Mouse (Mus musculus) urinary bladder, postnatal 36 days (tissue): Measurements from ENCODE around the gene Mmel1.

Experiments
- DNase-seq, 2 experiments: peaks; one replicate each; pipeline ENCODE4 v3.0.0; 2022; ENCODE audit warnings: low spot score in 2 of 2, mixed read lengths in 1 of 2

Mmel1 gene

GRCm38 (mm10) chr4:154869440-154869839 is at the start of gene Mmel1:
Gene Mmel1 (plus strand): TSS chr4:154869585.
- no peak for DNase-seq

DNA sequence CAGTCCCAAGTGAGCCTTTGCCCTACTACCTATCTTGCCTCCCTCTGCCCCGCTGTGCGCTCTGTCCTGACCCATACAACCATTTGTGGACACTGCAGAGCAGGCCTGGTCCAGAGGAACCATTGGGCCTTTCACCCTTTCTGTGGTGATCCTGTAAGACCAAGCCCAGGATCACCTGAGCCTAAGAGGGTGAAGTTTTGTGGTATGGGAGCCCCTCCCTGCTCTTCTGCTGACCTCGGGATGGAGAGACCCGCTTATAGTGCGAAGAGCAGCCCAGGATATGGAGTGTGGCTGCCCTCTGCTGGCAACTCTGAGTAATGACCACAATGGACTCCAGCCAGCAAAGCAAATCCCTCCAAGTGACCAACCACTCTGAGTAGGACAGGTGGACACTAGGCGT is 43.7 kb upstream of the Mmel1 start:
- peak; percentile 22 to 40 for DNase-seq

DNA sequence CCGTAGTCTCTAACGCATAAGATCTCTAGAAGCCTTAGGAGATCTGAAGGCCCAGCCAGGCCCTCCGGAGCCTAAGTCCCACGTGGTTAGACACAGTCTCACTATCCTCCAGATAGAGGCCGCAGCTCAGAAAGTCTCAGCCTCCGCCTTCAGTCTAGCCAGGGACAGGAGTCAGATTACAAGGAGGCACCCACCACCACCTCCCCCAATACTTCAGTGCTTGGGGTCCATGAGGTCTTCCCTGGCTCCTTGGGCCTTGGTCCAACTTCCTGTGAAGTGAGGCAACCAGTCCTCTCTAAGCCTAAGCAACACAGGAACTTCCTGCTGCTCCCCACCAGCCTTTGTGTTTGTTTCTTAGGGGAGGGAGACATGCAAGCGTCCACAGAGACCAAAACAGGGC is 43.2 kb upstream of the Mmel1 start:
- no peak for DNase-seq

DNA sequence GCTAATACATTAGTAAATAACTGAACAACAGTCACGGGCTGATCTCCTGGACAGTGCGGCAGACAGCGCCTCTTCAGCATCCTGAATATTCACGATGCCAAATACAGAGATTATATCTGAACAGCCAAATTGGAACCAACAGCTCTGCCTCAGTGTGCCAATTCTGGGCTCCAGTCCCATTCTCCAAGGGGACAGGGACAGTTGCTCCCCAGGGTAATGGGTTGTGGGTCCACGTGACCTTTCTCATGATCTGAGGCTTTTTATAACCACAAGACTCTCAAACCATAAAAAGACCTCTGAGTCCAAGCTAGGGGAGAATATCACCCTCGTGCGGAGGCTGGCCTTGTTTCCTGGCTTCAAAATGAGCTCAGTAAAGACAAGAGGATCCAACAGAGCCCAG is 42.2 kb upstream of the Mmel1 start:
- no peak for DNase-seq

- DNase-seq = no peak
Measured at GRCm38 (mm10) chr4:154827861-154828610, 41.3 kb upstream of the Mmel1 start.

DNA sequence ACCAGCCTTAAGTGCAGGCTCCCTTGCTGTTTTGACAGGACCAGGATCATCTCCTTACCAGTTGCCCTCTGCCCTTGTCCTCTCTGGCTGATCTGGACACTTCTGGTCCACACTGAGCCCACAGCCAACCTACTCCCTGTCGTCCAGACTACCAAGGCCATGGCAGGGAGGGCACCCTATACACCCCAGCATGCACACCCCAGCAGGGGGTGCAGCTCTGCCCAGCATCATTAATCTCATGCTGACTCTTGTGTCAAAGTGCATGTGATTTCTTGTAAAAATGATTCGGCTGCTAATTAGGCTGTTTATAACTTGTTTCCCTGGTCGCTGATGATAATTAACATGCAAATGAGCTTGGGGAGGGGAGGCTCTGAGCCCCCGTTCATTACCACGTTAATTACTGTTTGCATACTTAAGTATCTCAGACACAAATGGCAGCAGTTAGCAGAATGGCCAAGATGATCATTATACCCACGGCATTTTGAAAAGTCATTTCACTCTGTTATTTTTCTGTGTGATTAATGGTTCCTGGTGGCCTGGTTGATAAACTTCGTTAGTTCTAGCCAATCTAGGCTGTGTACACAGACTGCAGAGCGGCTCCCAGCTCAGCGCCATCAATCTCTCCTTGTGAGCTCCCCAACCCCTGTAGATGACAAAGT is 37.3 kb upstream of the Mmel1 start:
- DNase-seq = no peak

GRCm38 (mm10) chr4:154836183-154836915 is 33.0 kb upstream of the Mmel1 start:
- DNase-seq = no peak

GRCm38 (mm10) chr4:154837170-154837569 is 32.2 kb upstream of the Mmel1 start, which contains the start of gene Ttc34:
Gene Ttc34 (plus strand): TSS chr4:154837459.
- peak; percentile 66 to 73 for DNase-seq

- no peak for DNase-seq
Measured at GRCm38 (mm10) chr4:154838741-154839140, 30.6 kb upstream of the Mmel1 start.

DNA sequence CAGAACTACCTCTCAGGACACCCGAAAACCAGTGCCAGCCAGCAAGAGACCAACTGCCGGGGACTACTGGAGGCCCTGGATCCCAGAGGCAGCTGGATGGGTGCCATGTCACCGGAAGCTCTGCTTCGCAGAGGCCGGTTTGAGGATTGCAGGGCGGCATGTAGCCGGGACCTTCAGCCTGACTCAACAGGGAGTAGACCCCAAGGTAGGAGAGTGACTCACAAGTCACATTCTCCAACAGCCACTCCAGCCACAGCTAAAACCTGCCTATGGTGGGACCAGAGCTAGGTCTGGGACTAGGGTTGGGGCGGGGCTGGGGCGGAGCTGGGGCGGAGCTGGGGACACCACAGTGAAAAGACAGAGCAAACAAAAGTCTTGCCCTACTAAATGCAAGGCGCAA is 30.0 kb upstream of the Mmel1 start:
- no peak for DNase-seq

DNA sequence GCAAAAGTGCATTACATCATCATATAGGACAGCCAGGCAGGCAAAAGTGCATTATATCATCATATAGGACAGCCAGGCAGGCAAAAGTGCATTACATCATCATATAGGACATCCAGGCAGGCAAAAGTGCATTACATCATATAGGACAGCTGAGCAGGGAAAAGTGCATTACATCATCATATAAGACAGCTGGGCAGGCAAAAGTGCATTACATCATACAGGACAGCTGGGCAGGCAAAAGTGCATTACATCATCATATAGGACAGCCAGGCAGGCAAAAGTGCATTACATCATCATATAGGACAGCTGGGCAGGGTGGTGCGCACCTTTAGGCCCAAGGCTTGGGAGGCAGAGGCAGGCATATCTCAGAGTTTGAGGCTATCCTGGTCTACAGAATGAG is 16.7 kb upstream of the Mmel1 start:
- no peak for DNase-seq

GRCm38 (mm10) chr4:154853881-154854280 is 15.5 kb upstream of the Mmel1 start:
- no peak for DNase-seq

DNA sequence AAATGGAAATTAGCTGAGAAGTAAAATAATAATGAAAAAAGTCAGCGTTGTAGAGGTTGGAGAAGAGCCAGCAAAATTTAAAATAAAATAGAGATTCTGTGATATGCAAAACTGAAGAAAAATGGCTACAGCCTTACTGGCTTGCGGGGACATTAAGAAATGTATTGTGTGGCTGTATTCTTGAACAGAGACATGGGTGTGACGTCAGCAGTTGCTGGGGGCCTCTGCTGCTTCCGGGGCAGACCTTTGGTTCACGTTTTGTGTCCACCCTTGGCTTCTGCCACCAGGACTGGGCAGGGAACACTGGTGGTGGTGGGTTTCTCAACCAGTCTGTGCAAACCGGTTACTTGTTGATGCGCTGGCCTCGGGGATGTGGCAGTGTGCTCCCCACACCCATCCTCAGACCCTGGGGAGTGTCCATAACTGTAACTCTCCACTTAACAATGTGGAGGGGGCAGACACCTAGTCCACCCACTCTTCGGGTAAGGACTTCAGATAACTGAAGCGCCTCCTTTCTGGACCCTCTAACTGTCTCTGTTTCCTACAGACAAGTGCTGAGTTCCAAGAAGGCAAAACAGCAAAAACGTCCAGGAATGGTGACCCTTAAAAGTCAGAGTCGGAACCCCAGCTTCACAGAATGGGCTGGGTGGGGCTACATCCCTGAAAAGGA is 14.6 kb upstream of the Mmel1 start:
- no peak for DNase-seq

- DNase-seq = peak; percentile 33 to 73
Measured at GRCm38 (mm10) chr4:154855721-154856479, 13.5 kb upstream of the Mmel1 start.

DNA sequence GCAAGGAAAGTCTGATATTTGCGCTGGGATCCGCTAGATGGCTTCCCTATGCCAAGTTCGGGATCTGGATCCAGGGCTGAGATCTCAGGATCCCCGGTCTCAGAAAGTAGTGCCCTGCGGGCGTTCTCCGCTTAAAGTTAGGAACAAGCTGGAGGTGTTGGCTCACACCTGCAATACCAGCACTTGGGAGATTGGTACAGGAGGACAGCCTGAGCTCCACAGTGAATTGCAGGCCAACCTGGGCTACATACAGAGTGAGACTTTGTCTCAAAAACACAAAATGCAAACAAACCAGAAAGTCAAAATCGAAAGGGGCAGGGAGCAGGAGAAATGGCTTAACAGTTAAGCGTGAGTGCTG is 12.9 kb upstream of the Mmel1 start:
- no peak for DNase-seq

DNA sequence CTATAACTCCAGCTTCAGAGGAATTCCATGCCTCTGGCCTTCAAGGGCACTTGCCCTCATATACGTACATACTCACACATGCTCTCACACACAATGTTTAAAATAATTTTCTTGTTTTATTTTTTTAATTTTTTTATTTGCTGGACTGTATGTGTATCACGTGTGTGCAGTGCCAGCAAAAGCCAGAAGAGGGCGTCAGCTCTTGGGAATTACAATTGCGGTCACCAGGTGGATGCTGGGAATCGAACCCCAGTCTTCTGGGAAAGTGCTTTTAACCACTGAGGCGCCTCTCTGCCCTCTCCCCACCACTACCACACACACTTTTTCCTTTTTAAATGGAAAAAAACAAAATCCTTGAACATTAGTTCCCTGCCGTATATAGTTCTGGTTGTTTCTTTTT is 12.5 kb upstream of the Mmel1 start:
- DNase-seq = no peak

DNA sequence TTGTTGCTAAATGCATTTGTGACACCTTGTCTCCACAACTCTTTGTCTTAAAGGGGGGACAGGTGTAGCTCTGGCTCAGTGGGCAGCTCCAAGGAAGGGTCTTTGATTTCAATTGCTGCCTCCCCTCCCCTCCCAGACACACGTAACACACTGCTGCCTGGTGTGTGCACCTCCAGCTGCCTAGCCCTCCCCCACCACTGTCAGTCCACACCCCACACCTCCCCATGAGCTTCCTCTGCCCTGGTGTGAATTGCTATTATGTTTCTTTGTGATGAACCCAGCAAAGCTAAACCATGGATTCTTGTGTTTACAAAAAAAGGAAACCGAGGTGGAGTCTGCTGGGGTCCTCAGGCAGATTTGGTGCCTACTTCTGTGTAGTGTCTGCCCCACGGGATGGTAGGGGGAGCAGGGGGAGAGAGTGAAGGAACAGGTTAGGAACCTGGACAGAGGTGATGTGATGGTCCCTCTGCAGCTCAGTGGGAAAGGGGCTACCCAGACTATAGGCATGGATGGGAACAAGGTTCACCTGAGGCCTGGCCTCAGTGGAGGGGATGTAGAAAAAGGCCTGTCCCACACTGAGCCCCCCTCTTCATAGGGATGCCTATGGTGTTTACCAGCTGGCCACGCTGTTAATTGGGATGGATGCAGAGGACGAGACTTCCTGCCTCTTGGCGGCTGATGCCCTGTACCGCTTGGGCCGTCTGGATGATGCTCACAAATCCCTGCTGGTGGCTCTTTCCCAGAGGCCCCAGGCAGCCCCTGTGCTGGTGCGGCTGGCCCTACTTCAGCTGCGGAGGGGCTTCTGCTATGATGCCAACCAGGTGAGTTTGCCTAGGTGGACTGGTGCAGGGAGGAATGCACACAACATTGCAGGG is 11.8 kb upstream of the Mmel1 start:
- no peak for DNase-seq

DNA sequence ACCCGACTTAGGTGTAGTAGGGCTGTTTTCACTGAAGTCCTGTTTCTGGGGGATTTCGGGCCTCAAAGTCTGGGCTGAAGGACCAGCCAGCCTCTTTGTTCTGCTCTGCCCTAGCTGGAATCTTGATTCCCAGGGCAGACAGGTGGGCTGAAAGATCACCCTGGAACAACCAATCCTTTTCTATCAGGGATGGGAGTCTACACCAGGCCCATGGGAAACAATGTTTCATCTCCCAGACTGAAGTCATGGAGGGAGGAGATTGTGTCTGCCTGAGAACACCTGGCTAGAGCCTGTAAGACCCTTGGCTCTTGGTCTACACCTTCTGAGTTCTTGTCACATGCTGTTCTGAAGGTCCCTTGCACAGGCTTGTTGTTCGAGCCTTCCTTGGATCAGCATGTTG is 10.8 kb upstream of the Mmel1 start:
- DNase-seq = no peak

DNA sequence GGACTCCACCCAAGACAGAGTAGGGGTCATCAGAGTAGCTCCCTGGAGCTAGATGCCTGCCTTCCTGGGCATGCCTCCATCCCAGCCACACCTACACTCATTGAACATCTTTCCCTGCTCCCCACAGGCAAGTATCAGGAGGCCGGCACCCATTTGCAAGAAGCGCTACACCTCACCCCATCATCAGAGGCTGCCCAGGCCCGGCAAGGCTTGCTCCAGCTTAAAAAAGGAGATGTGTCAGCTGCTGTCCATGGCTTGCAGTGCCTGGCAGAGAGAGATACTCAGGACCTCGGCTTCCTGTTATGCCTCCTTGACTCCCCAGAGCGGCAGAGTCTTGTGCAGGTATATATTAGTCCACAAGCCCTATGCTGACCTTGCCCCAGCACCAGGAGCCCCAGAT is 7.4 kb upstream of the Mmel1 start:
- no peak for DNase-seq

GRCm38 (mm10) chr4:154863436-154863935 is 5.9 kb upstream of the Mmel1 start:
- DNase-seq = no peak
